Mouse (Mus musculus): ENCODE measurements around the gene Pfn4. TPM values are rescaled to one million over a fixed set of nuclear protein-coding genes. Genes with fewer than 3 reads are reported as not detected.

Pfn4 gene
- polyA plus RNA-seq, 1 experiment = not detected

- no peak for TF ChIP-seq GATA1 (IDR thresholded peaks at IDR 0.05; ENCODE audit: low read length)
Observed at GRCm38 (mm10) chr12:4780245-4780644, 11.4 kb downstream of the Pfn4 start.

- TF ChIP-seq GATA1 (IDR thresholded peaks at IDR 0.05; ENCODE audit: low read length) = no peak
Observed at GRCm38 (mm10) chr12:4781270-4781669, 12.4 kb downstream of the Pfn4 start.

GRCm38 (mm10) chr12:4783598-4783997 is 14.8 kb downstream of the Pfn4 start:
- TF ChIP-seq GATA1 (IDR thresholded peaks at IDR 0.05; ENCODE audit: low read length) = no peak

GRCm38 (mm10) chr12:4784466-4784865 is 15.6 kb downstream of the Pfn4 start:
- no peak for TF ChIP-seq GATA1 (IDR thresholded peaks at IDR 0.05; ENCODE audit: low read length)

GRCm38 (mm10) chr12:4793718-4794117 is 24.9 kb downstream of the Pfn4 start:
- no peak for TF ChIP-seq GATA1 (IDR thresholded peaks at IDR 0.05; ENCODE audit: low read length)

GRCm38 (mm10) chr12:4811036-4811435 is 42.2 kb downstream of the Pfn4 start:
- no peak for TF ChIP-seq GATA1 (IDR thresholded peaks at IDR 0.05; ENCODE audit: low read length)

- TF ChIP-seq GATA1 (IDR thresholded peaks at IDR 0.05; ENCODE audit: low read length) = no peak
Observed at GRCm38 (mm10) chr12:4811705-4812104, 42.9 kb downstream of the Pfn4 start.

- TF ChIP-seq GATA1 (IDR thresholded peaks at IDR 0.05; ENCODE audit: low read length) = no peak
Observed at GRCm38 (mm10) chr12:4813636-4814035, 44.8 kb downstream of the Pfn4 start.

GRCm38 (mm10) chr12:4816680-4817360 is 48.0 kb downstream of the Pfn4 start:
- no peak for TF ChIP-seq GATA1 (IDR thresholded peaks at IDR 0.05; ENCODE audit: low read length)

GRCm38 (mm10) chr12:4817361-4818101 is 48.7 kb downstream of the Pfn4 start, which contains the start of gene Sf3b6:
Gene Sf3b6, plus strand, starts transcription at chr12:4817544.
- no peak for TF ChIP-seq GATA1 (IDR thresholded peaks at IDR 0.05; ENCODE audit: low read length)

- TF ChIP-seq GATA1 (IDR thresholded peaks at IDR 0.05; ENCODE audit: low read length) = no peak
Observed at GRCm38 (mm10) chr12:4827256-4827655, 58.4 kb downstream of the Pfn4 start.

Other genes with a start within 250 kb of the Pfn4 start
- 9.9 and 10.5 TPM in 2 replicates for gene Itsn2, start 176.4 kb upstream of the Pfn4 start, polyA plus RNA-seq (2012)
- gene Gm3625, start 176.1 kb upstream of the Pfn4 start, polyA plus RNA-seq (2012) = not detected in 2 replicates
- gene Fam228a, start 30.6 kb upstream of the Pfn4 start, polyA plus RNA-seq (2012) = not detected in 2 replicates
- gene Fam228b, start 245 bp downstream of the Pfn4 start, polyA plus RNA-seq (2012) = not detected in 2 replicates
- gene Sf3b6, start 48.5 kb downstream of the Pfn4 start, polyA plus RNA-seq (2012) = 4.5 and 8.0 TPM in 2 replicates
- 4.8 and 6.2 TPM in 2 replicates for gene Fkbp1b, start 72.6 kb downstream of the Pfn4 start, polyA plus RNA-seq (2012)
- 0.57 and 3.3 TPM in 2 replicates for gene Wdcp, start 74.3 kb downstream of the Pfn4 start, polyA plus RNA-seq (2012)
- gene Mfsd2b, start 105.3 kb downstream of the Pfn4 start, polyA plus RNA-seq (2012) = 171 and 223 TPM in 2 replicates
- gene Ubxn2a, start 138.7 kb downstream of the Pfn4 start, polyA plus RNA-seq (2012) = 18.4 and 37.7 TPM in 2 replicates
- 44.9 and 64.8 TPM in 2 replicates for gene Atad2b, start 148.3 kb downstream of the Pfn4 start, polyA plus RNA-seq (2012)

All from G1E-ER4 (cell line).